Mouse (Mus musculus) ovary, postnatal 36 days (tissue): ENCODE results near the gene Atxn7l2.
"Not testable (repeated sequence)": the region's sequence is repeated elsewhere in the genome, so short reads cannot be mapped to it uniquely, and the experiment has no call there.

Source experiments
- DNase-seq: peaks from one replicate; pipeline ENCODE4 v3.0.0; 2022; ENCODE audit warnings: low spot score, mixed read lengths

Atxn7l2 gene

GRCm38 (mm10) chr3:108210771-108211139 lies at the start of gene Atxn7l2:
Gene Atxn7l2 (minus strand): TSS chr3:108210934.
- no peak for DNase-seq

GRCm38 (mm10) chr3:108259319-108259718 lies 48.6 kb upstream of the Atxn7l2 start:
- no peak for DNase-seq

- DNase-seq: no peak
Measured at GRCm38 (mm10) chr3:108257831-108258500, 47.2 kb upstream of the Atxn7l2 start.

- peak; percentile 91 for DNase-seq
Measured at GRCm38 (mm10) chr3:108256719-108257637, 46.2 kb upstream of the Atxn7l2 start, which contains the start of gene Psma5. Gene Psma5 (plus strand): TSS chr3:108256926.

- no peak for DNase-seq
Measured at GRCm38 (mm10) chr3:108246857-108247256, 36.1 kb upstream of the Atxn7l2 start.

GRCm38 (mm10) chr3:108241243-108241839 lies 30.6 kb upstream of the Atxn7l2 start:
- DNase-seq: no peak

- DNase-seq: not testable (repeated sequence)
Measured at GRCm38 (mm10) chr3:108237474-108238102, 26.9 kb upstream of the Atxn7l2 start.

GRCm38 (mm10) chr3:108231646-108232045 lies 20.9 kb upstream of the Atxn7l2 start:
- DNase-seq: no peak

GRCm38 (mm10) chr3:108227521-108227920 lies 16.8 kb upstream of the Atxn7l2 start:
- no peak for DNase-seq

- DNase-seq: no peak
Measured at GRCm38 (mm10) chr3:108226558-108227350, 16.0 kb upstream of the Atxn7l2 start, which contains the start of gene Sypl2. Gene Sypl2 (minus strand): TSS chr3:108226648.

GRCm38 (mm10) chr3:108225711-108226557 lies 15.2 kb upstream of the Atxn7l2 start:
- DNase-seq: no peak

- DNase-seq: no peak
Measured at GRCm38 (mm10) chr3:108220661-108221060, 9.9 kb upstream of the Atxn7l2 start.

GRCm38 (mm10) chr3:108214734-108215133 lies 4.0 kb upstream of the Atxn7l2 start:
- DNase-seq: peak; percentile 26

GRCm38 (mm10) chr3:108212406-108212805 lies 1.7 kb upstream of the Atxn7l2 start:
- no peak for DNase-seq

GRCm38 (mm10) chr3:108211845-108212244 lies 1.1 kb upstream of the Atxn7l2 start:
- no peak for DNase-seq

GRCm38 (mm10) chr3:108209946-108210770 lies 576 bp downstream of the Atxn7l2 start:
- peak; percentile 92 for DNase-seq

- no peak for DNase-seq
Measured at GRCm38 (mm10) chr3:108209536-108209935, 1.2 kb downstream of the Atxn7l2 start.

GRCm38 (mm10) chr3:108209001-108209400 lies 1.7 kb downstream of the Atxn7l2 start:
- DNase-seq: no peak

GRCm38 (mm10) chr3:108206731-108207375 lies 3.9 kb downstream of the Atxn7l2 start:
- no peak for DNase-seq
